Mouse (Mus musculus): ENCODE results near the gene Map3k20. TPM values are rescaled to one million over a fixed set of nuclear protein-coding genes. Genes with fewer than 3 reads are reported as not detected.

Gene Map3k20
- total RNA-seq, 2 experiments from 2014 or later: 35.9 to 57.4 TPM

DNA sequence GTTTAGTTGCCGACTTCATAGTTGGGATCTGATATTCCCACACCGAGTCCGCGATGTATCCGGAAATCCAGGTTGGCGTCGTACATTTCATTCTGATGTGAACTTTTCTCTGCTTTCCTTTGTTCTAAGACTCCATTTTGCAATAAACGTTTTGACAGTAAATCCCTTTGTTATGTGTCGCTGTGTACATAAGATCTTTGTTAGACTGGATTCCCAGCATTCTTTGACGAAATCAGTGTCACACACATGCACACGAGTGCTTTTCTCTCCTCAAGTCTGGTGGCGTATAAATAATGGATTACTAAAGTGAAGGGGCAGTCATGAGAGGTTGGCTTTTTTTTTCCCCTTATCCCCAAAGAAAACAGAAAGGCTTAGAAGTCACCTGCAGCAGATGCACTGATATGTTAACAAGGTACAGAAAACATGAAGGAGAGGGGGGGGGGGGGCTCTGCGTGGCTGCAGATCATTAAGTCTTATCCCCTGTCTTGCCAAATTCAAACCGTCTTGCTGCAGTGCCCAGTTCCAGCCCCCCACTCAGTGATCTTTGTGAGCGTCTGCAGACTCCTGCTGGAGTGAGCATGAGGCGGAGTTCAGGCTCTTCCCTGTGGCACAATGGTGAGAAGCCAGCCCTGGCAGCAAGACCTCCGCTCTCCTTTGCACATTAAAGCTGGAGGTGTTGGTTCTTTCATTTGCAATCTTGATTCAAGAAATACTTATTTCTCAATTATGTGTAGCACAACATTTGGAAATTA is 122.1 kb downstream of the Map3k20 start:
- ATAC-seq (replicated peaks; ENCODE audit: low FRiP score, poor library complexity, severe bottlenecking): no peak

DNA sequence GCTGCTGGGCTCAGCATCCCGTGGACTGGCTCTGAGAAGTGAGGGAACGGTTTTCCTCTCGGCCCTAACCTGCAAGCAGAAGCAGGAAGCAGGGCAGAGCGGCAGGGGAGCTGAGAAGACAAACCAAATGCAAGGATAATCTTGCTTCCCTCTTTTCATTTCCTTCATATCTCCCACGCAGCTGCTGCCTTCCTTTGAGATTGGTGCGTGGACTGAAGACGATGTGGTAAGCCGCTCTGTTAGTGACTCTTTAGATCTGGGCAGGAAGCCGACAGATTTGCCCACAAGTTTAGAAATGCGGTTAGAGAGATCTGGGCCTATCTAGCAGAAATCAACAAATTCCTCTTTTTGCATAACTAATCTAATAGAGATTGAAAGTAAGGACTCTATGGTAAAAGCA is 124.5 kb downstream of the Map3k20 start:
- no peak for ATAC-seq (replicated peaks; ENCODE audit: low FRiP score, poor library complexity, severe bottlenecking)

DNA sequence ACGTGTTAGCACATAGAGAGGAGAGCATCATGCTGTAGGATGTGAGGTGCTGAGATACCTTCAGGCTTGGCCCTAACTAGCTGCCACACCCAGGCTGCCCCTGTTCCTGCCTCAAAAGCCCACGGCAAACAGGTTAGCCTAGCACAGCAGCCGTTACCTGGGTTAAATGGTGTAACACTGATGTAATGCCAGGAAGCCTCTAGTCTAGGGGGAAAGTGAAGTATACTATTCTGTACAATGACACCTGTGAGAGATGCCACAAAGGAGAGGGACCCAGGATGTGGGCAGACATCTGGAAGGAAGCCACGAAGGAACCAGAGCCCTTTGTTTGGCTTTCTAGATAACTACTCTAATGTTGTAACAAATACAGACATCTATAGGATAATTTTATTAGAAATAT is 126.8 kb downstream of the Map3k20 start:
- ATAC-seq (replicated peaks; ENCODE audit: low FRiP score, poor library complexity, severe bottlenecking): no peak

DNA sequence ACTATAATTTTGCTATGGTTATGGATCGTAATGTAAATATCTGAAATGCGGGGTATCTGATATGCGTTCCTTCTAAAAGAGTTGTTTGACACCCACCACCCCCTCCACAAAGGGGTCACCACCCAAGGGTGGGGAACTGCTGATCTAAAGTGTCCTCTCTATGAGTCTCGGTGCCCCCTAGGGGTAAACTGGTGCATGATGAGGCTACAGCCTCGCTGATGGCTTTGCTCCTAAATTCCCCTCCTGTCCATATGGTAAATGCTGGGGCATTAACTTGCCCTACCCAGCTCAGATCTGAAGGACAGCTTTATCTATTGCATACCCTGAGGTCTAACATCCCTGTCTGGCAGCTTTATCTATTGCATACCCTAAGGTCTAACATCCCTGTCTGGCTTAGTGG is 130.0 kb downstream of the Map3k20 start:
- ATAC-seq (replicated peaks; ENCODE audit: low FRiP score, poor library complexity, severe bottlenecking): no peak

DNA sequence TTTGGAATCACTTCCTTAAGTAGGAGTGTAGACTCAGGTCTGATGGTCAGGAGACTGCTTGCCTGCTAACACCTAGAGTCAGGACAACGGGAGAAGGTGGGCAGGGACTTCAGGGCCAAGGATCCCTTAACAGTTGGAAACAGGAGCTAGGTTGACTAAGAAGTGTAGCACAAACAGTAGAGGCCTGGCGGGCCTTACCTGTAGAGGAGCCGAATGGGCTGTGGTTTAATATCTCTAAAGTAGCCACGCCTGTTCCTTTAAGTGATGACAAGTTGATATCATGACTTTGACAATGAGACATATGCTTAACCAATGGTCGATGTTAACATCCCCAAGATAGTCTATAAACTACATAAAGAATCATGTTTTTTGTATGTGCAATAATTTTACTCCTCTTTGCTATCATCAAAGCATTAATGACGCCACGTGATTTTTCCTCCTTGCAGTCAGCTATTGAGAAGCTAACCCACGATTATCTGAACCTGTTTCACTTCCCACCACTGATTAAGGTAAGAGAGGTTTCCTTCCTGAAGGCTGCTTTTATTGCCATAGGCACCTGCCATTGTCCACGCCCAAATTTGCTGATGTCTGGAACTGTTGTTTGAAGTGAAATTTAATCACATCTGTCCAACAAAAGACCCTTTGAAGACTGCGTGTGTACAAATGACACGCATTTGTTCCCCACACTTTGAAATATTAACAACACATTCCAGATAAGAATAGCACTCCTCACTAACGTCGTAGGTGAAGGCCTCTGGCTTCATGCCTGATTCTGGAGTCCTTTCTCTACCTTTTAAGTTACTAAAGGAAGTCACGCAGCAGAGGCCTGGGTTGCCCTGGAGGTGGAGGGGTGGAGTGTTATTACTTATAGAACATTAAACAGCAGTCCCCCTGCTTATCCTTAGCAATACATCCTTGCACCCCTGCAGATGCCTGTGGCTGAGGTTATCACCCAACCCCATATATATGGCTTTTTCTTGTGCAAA is 131.0 kb downstream of the Map3k20 start:
- no peak for ATAC-seq (replicated peaks; ENCODE audit: low FRiP score, poor library complexity, severe bottlenecking)

DNA sequence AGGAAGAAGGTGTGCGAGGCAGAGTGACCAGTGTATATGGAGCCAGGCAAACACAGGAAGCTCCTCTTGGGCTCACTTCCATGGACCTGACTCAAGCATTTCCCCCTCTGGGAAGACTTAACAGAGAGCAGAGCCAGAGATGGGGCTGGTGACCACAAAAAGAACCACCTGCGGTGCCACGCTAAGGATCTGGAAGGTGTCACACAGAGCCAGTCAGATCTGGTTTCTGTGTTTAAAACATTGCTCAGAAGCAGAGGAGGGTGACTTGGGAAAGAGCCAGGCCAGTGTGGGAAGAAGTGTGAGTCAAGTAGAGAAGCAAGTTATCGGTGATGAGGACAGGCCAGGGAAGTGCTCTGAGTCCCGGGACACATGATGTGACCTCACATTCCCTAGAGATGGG is 135.1 kb downstream of the Map3k20 start:
- no peak for ATAC-seq (replicated peaks; ENCODE audit: low FRiP score, poor library complexity, severe bottlenecking)

DNA sequence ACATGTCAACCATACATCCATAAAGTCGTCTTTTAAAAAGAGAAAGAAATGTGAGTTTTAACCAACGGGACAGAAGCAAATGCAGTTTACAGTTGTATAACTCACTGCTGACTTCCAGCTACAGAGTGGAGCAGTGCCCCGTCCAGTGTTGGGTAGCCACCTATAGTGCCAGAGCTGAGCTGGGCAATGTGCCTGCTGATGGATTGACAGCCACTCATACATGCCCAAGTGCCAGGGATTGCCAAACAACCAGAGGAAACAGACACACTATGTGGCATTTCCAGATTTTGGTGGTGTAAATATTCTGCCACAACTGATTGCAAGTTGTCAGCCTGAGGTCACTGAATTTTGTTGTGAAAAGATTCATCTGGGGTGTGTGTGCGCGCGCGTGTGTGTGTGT is 139.2 kb downstream of the Map3k20 start:
- no peak for ATAC-seq (replicated peaks; ENCODE audit: low FRiP score, poor library complexity, severe bottlenecking)

DNA sequence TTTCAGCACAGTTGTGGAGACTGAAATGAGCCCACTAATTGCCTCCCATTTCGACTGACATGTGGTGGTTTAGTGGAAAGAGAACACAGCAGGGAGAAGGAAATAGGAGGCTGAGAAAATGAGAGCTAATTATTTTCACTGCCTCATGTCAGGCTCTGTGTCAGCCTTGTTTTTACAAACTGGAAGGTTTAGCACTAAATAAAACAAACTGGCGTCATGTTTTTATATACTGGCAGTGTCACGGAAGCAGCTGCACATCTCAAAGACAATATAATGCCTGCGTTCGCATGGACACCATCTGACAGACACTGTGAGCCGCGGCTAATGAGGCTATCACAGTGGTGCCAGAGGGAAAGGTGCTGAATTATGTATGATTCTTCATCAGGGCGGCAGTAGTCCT is 141.3 kb downstream of the Map3k20 start:
- no peak for ATAC-seq (replicated peaks; ENCODE audit: low FRiP score, poor library complexity, severe bottlenecking)

DNA sequence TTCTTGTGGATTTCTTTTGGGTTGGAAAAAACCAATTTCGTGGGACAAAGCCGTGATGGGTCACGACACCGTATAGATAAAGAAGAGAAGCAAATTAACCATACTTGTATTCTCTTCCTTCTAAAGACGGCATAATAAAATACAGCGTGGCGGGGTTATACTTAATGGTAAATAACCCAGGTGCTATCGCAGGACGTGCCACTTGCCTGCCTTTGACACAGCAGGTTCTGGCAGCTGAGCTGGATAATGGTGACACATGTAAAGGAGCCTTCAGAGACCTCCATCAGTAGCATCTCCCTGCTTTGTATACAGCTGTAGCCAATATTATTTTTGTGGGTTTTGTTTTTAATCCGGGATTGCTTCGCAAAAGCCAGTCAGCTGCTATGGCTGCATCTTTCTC is 141.9 kb downstream of the Map3k20 start:
- ATAC-seq (replicated peaks; ENCODE audit: low FRiP score, poor library complexity, severe bottlenecking): no peak

GRCm38 (mm10) chr2:72438941-72439533 is 153.6 kb downstream of the Map3k20 start:
- ATAC-seq (replicated peaks; ENCODE audit: low FRiP score, poor library complexity, severe bottlenecking): no peak

- no peak for ATAC-seq (replicated peaks; ENCODE audit: low FRiP score, poor library complexity, severe bottlenecking)
These were observed 155.6 kb downstream of the Map3k20 start for GRCm38 (mm10) chr2:72441010-72441409.

DNA sequence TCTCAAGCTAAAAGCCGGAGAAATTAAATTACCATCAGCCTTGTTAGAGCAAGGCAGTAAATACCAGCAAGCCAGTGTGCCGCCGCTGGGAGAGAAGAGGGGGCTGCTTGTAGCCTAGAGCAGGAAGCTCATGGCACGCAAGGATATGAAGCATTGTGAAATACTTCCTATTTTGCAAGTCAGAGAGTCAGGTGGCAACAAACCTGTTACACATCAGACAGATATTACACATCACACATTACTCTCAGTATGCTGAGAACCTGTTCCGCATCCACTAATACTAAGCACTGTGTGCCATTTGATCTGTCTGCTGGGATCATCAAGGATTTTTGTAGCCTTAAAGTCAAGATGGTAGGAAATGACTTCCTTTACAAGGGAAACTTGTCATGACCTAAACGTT is 157.4 kb downstream of the Map3k20 start:
- ATAC-seq (replicated peaks; ENCODE audit: low FRiP score, poor library complexity, severe bottlenecking): no peak

DNA sequence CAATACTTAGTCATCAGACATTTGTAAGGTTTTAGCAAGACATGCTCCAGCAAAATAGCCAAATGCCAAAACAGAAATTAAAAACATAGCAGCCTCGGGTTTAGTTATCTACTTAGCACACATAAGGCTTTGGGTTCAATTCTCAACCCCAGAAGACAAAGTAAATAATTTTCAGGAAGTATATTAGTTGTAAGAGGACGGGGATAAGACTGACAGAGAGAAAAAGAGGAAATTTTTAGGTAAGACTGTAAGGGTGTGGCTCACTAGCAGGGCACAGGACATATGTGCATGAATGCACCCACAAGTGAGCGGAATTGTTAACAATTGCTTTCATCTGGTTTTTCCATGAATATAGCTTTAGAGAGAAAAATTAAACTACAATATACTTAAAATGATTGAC is 158.5 kb downstream of the Map3k20 start:
- no peak for ATAC-seq (replicated peaks; ENCODE audit: low FRiP score, poor library complexity, severe bottlenecking)

DNA sequence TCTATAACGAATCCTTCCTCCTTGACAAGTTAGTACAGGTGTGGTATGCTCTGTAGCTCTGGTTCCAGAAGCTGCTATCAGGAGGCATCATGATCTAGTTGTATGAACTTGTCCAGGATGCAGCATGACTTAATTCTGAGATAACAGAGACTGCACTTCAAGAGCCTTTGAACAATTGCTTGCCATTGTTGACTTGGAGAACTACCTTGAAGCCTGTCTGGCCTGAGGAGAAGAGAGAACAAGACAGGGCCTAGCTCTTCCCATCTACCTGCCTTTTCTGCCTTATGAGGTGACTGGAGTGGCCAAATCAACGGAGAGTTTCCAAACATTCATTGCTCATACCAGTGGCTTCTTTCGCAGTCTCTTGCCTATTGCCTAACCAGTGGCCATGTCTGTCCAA is 160.7 kb downstream of the Map3k20 start:
- no peak for ATAC-seq (replicated peaks; ENCODE audit: low FRiP score, poor library complexity, severe bottlenecking)

GRCm38 (mm10) chr2:72446615-72447014 is 161.2 kb downstream of the Map3k20 start:
- no peak for ATAC-seq (replicated peaks; ENCODE audit: low FRiP score, poor library complexity, severe bottlenecking)

GRCm38 (mm10) chr2:72453563-72453962 is 168.1 kb downstream of the Map3k20 start:
- no peak for ATAC-seq (replicated peaks; ENCODE audit: low FRiP score, poor library complexity, severe bottlenecking)

DNA sequence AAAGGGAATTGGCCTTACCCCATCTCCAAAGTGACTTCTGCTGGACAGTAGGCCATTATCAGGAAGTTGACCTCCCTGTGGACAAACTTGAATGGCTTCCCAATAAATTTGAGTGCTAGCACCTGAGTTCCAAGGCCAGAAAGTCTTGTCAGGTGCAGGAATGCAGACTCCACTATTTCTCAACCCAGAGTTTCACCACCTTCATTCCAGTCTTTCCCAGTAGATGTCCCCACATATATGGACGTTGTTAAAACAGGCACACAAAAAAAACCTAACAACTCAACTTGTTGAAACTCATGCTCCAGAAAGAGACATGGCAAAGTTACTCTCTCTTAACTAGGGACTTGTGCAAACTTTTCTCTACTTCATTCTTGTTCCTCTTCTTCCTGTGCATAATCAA is 170.8 kb downstream of the Map3k20 start:
- ATAC-seq (replicated peaks; ENCODE audit: low FRiP score, poor library complexity, severe bottlenecking): no peak

GRCm38 (mm10) chr2:72464376-72465014 is 179.1 kb downstream of the Map3k20 start:
- no peak for ATAC-seq (replicated peaks; ENCODE audit: low FRiP score, poor library complexity, severe bottlenecking)

DNA sequence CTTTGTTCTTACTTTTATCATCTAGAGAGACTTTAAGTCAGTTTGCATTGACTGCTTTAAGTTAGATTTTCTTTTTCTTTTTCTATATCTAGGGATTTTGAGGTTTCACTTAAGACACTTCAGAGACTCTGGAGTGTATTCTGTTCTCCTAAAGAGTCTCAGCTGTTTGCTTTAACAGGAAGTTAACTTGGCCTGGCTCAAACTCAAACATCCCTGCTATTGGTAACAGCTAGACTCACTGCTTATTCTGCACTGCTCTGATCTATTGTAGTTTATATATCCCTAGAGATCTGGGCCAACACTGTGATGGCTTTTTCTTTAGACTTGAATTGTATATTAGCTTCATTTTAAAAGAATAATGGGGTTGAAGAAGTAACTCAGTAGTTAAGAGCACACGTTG is 182.2 kb downstream of the Map3k20 start:
- ATAC-seq (replicated peaks; ENCODE audit: low FRiP score, poor library complexity, severe bottlenecking): no peak

- no peak for ATAC-seq (replicated peaks; ENCODE audit: low FRiP score, poor library complexity, severe bottlenecking)
These were observed 186.1 kb downstream of the Map3k20 start for GRCm38 (mm10) chr2:72471415-72472070.
